ENCODE assay signal across 27 mouse cellular contexts in genomic region chr16:73374608-73375165, GRCm38 (mm10).
DNase-seq lines count a peak whose midpoint lies in the region; ATAC-seq and TF ChIP-seq lines count a peak whose summit lies in the region.
"Had no signal": no experiment of that assay in that cellular context is flagged by ENCODE, and none has a peak within 500 bp of the region (broad histone marks: within the 10 kb centered on the region; RNA-seq: fewer than 3 reads in every experiment).

No protein-coding gene starts in this region.

- H3K36me3 ChIP-seq in forebrain, embryonic 15.5 days: no peaks in the 10 kb centered on the region
- no peaks in the 10 kb centered on the region for H3K36me3 ChIP-seq in forebrain, postnatal 0 days (ENCODE audit: insufficient read depth)
- H3K36me3 ChIP-seq in midbrain, embryonic 14.5 days (ENCODE audit: control insufficient read depth, insufficient read depth, low read length): no peaks in the 10 kb centered on the region
- H3K36me3 ChIP-seq in midbrain, embryonic 11.5 days (ENCODE audit: control insufficient read depth, insufficient read depth, low read length): no peaks in the 10 kb centered on the region
- H3K36me3 ChIP-seq in hindbrain, postnatal 0 days (ENCODE audit: insufficient read depth, low read length): no peaks in the 10 kb centered on the region
- H3K36me3 ChIP-seq: embryonic facial prominence, embryonic 12.5 days; heart, embryonic 13.5 days; intestine, embryonic 15.5 days; liver, embryonic 12.5 days had no signal

- H3K27ac ChIP-seq in forebrain, embryonic 15.5 days (replicated peaks): no peak overlapping the region
- H3K27ac ChIP-seq in forebrain, postnatal 0 days (ENCODE audit: low read depth, low read length): no peak overlapping the region
- H3K27ac ChIP-seq in midbrain, embryonic 14.5 days (replicated peaks; ENCODE audit: low read depth, low read length): no peak overlapping the region
- no peak overlapping the region for H3K27ac ChIP-seq in midbrain, embryonic 11.5 days (ENCODE audit: low read depth, low read length)
- no peak overlapping the region for H3K27ac ChIP-seq in hindbrain, postnatal 0 days
- H3K27ac ChIP-seq: embryonic facial prominence, embryonic 12.5 days; heart, embryonic 13.5 days; intestine, embryonic 15.5 days; kidney, postnatal 0 days; liver, embryonic 12.5 days had no signal

- no peaks in the 10 kb centered on the region for H3K27me3 ChIP-seq in forebrain, embryonic 15.5 days
- H3K27me3 ChIP-seq in forebrain, postnatal 0 days (ENCODE audit: insufficient read depth, low read length): no peaks in the 10 kb centered on the region
- H3K27me3 ChIP-seq in midbrain, embryonic 14.5 days (ENCODE audit: control insufficient read depth, insufficient read depth, low read length): no peaks in the 10 kb centered on the region
- no peaks in the 10 kb centered on the region for H3K27me3 ChIP-seq in midbrain, embryonic 11.5 days (ENCODE audit: control insufficient read depth, insufficient read depth, low read length)
- no peaks in the 10 kb centered on the region for H3K27me3 ChIP-seq in hindbrain, postnatal 0 days (ENCODE audit: insufficient read depth, low read length)
- H3K27me3 ChIP-seq: embryonic facial prominence, embryonic 12.5 days; heart, embryonic 13.5 days; intestine, embryonic 15.5 days; liver, embryonic 12.5 days; megakaryocyte, embryonic 14.5 days had no signal

- no peaks in the 10 kb centered on the region for H3K9me3 ChIP-seq in forebrain, embryonic 15.5 days
- no peaks in the 10 kb centered on the region for H3K9me3 ChIP-seq in forebrain, postnatal 0 days (ENCODE audit: low read length)
- no peaks in the 10 kb centered on the region for H3K9me3 ChIP-seq in midbrain, embryonic 14.5 days (ENCODE audit: control insufficient read depth, low read length)
- no peaks in the 10 kb centered on the region for H3K9me3 ChIP-seq in midbrain, embryonic 11.5 days (ENCODE audit: control insufficient read depth, low read length)
- no peaks in the 10 kb centered on the region for H3K9me3 ChIP-seq in hindbrain, postnatal 0 days (ENCODE audit: low read length)
- H3K9me3 ChIP-seq: embryonic facial prominence, embryonic 12.5 days; heart, embryonic 13.5 days; intestine, embryonic 15.5 days; liver, embryonic 12.5 days had no signal

- no peak overlapping the region for H3K4me3 ChIP-seq in forebrain, embryonic 15.5 days
- H3K4me3 ChIP-seq in forebrain, postnatal 0 days (ENCODE audit: low read depth, low read length): no peak overlapping the region
- H3K4me3 ChIP-seq in midbrain, embryonic 14.5 days (replicated peaks; ENCODE audit: low read depth, low read length): no peak overlapping the region
- H3K4me3 ChIP-seq in midbrain, embryonic 11.5 days (ENCODE audit: low read depth, low read length): no peak overlapping the region
- no peak overlapping the region for H3K4me3 ChIP-seq in hindbrain, postnatal 0 days (ENCODE audit: low read length)
- H3K4me3 ChIP-seq: embryonic facial prominence, embryonic 12.5 days; heart, embryonic 13.5 days; intestine, embryonic 15.5 days; liver, embryonic 12.5 days; megakaryocyte, embryonic 14.5 days had no signal

- H3K4me2 ChIP-seq in forebrain, embryonic 15.5 days (replicated peaks): no peak overlapping the region
- no peak overlapping the region for H3K4me2 ChIP-seq in forebrain, postnatal 0 days (ENCODE audit: low read depth)
- H3K4me2 ChIP-seq in midbrain, embryonic 14.5 days (ENCODE audit: low read length): no peak overlapping the region
- no peak overlapping the region for H3K4me2 ChIP-seq in midbrain, embryonic 11.5 days
- H3K4me2 ChIP-seq in hindbrain, postnatal 0 days (ENCODE audit: low read depth, low read length): no peak overlapping the region
- H3K4me2 ChIP-seq: embryonic facial prominence, embryonic 12.5 days; heart, embryonic 13.5 days; intestine, embryonic 15.5 days; liver, embryonic 12.5 days had no signal

- no peak for DNase-seq in forebrain, postnatal 0 days
- DNase-seq in midbrain, embryonic 14.5 days: peak; percentile 37
- no peak for DNase-seq in midbrain, embryonic 11.5 days (ENCODE audit: low spot score, missing footprints)
- peak; percentile 31 for DNase-seq in hindbrain, postnatal 0 days (ENCODE audit: low spot score)
- DNase-seq in lung, postnatal 4 days: no peak
- DNase-seq in layer of hippocampus, postnatal 14 days (ENCODE audit: low spot score in 2 of 2): no peak
- DNase-seq: adrenal gland, postnatal 14 days; cerebellum, adult 11-12 months; cerebellum, adult 9-11 months; embryo, embryonic 11 days; gastrocnemius, postnatal 10 days; heart, postnatal 10 days; kidney, adult 2 months; kidney, postnatal 4 days; layer of hippocampus, postnatal 36 days; left cerebral cortex, postnatal 4 days; liver, postnatal 0 days; lung, postnatal 36 days; thymus, postnatal 4 days had no signal

- no peaks in the 10 kb centered on the region; the same call in 1 of the 2 replicates for H3K4me1 ChIP-seq in forebrain, embryonic 15.5 days
- no peaks in the 10 kb centered on the region for H3K4me1 ChIP-seq in forebrain, postnatal 0 days (ENCODE audit: insufficient read depth)
- no peaks in the 10 kb centered on the region for H3K4me1 ChIP-seq in midbrain, embryonic 14.5 days (ENCODE audit: control insufficient read depth, insufficient read depth, low read length)
- no peaks in the 10 kb centered on the region for H3K4me1 ChIP-seq in midbrain, embryonic 11.5 days (ENCODE audit: control insufficient read depth, insufficient read depth, low read length)
- no peaks in the 10 kb centered on the region for H3K4me1 ChIP-seq in hindbrain, postnatal 0 days (ENCODE audit: insufficient read depth, low read length)
- H3K4me1 ChIP-seq: embryonic facial prominence, embryonic 12.5 days; heart, embryonic 13.5 days; intestine, embryonic 15.5 days; liver, embryonic 12.5 days; megakaryocyte, embryonic 14.5 days had no signal

- H3K9ac ChIP-seq in forebrain, embryonic 15.5 days (replicated peaks): no peak overlapping the region
- H3K9ac ChIP-seq in forebrain, postnatal 0 days: no peak overlapping the region
- no peak overlapping the region for H3K9ac ChIP-seq in midbrain, embryonic 14.5 days (replicated peaks; ENCODE audit: low read length)
- H3K9ac ChIP-seq in midbrain, embryonic 11.5 days (ENCODE audit: low read length): no peak overlapping the region
- H3K9ac ChIP-seq in hindbrain, postnatal 0 days (replicated peaks; ENCODE audit: low read length): no peak overlapping the region
- H3K9ac ChIP-seq: embryonic facial prominence, embryonic 12.5 days; heart, embryonic 13.5 days; intestine, embryonic 15.5 days; liver, embryonic 12.5 days; liver, postnatal 0 days had no signal

- WGBS in forebrain, embryonic 15.5 days: 49% methylated on average over 3 of the region's 3 CpGs
- WGBS in forebrain, postnatal 0 days: 44% methylated on average over 3 of the region's 3 CpGs
- 59% methylated on average over 3 of the region's 3 CpGs for WGBS in midbrain, embryonic 14.5 days
- whole genome bisulfite sequencing in midbrain, embryonic 11.5 days: 83% methylated on average over 3 of the region's 3 CpGs
- WGBS in hindbrain, postnatal 0 days: 46% methylated on average over 3 of the region's 3 CpGs

- ATAC-seq in forebrain, embryonic 15.5 days (replicated peaks): 0 out of 2 replicates have a peak, but pooled peaks have one; percentile 43
- ATAC-seq in forebrain, postnatal 0 days: no peak
- no peak for ATAC-seq in midbrain, embryonic 14.5 days (ENCODE audit: low FRiP score, low TSS enrichment)
- no peak for ATAC-seq in midbrain, embryonic 11.5 days (ENCODE audit: low FRiP score)
- peak; percentile 45; the same call in 1 of the 2 replicates for ATAC-seq in hindbrain, postnatal 0 days
- ATAC-seq: CD4-positive, CD25-positive, alpha-beta regulatory T cell, adult 4 months; intestine, embryonic 15.5 days; liver, embryonic 12.5 days; liver, postnatal 0 days had no signal

- no peak for TF ChIP-seq CTCF in forebrain, postnatal 0 days (IDR thresholded peaks at IDR 0.05; ENCODE audit: low read depth)
- no peak for TF ChIP-seq CTCF in hindbrain, postnatal 0 days (IDR thresholded peaks at IDR 0.05; ENCODE audit: low read depth)

Comparison
In these comparisons a context has a peak if more than half of its experiments do, and no peak if none do; other contexts are left out.
1. ATAC-seq: peak in forebrain, embryonic 15.5 days (single experiment) and hindbrain, postnatal 0 days (single experiment); none in forebrain, postnatal 0 days (single experiment), midbrain, embryonic 14.5 days (single experiment) and midbrain, embryonic 11.5 days (single experiment).
2. DNase-seq: peak in midbrain, embryonic 14.5 days (single experiment) and hindbrain, postnatal 0 days (single experiment); none in forebrain, postnatal 0 days (single experiment), midbrain, embryonic 11.5 days (single experiment), lung, postnatal 4 days (0 of 2) and layer of hippocampus, postnatal 14 days (0 of 2).